Mouse (Mus musculus): Measurements from ENCODE around the gene Gm45140. TPM values are rescaled to one million over a fixed set of nuclear protein-coding genes. Genes with fewer than 3 reads are reported as not detected.

Gene Gm45140
- polyA plus RNA-seq, 1 experiment from 2014 or later: 1.4 TPM

DNA sequence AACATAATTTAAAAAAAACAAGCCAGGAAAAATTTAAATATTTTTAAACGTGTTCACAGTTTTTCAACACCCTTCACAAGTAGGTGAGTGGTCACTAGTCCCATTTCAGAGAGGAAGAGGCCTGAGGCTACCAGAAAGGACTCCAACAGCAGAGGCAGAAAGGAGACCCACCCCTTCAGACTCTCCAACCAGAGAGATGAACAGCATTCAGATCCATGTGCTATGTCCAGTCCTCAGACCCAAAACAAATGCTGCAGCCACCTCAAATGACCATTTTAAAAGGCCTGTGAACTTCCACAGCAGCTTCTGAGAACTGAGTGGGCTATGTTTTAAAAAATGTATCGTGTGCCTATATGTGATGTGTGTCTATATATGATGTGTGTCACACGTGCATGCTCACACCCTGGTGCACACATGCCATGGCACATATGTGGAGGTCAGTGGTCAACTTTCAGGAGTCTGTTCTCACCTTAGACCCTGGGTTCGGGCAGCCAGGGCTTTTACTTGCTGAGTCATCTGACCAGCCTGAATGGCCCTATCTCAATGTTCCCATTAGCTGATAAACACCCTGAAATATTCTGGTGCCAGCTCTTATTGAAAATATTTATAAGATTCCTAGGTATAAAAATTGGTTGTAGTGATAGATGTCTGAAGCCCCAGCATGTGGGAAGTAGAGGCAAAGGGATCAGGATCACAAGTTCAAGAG lies 27.7 kb downstream of the Gm45140 start:
- Histone ChIP-seq H3K9me3 (ENCODE audit: control insufficient read depth, low read length) (no peaks in the 10 kb centered on the region), H3K9ac (ENCODE audit: low read length) (no peak overlapping the region), H3K27me3 (ENCODE audit: control insufficient read depth, insufficient read depth, low read length) (no peaks in the 10 kb centered on the region), H3K4me2 (ENCODE audit: low read length) (no peak overlapping the region), H3K36me3 (ENCODE audit: control insufficient read depth, insufficient read depth, low read length) (0 out of 2 replicates have a peak, but pooled peaks cover 2% of the 10 kb centered on the region), H3K27ac (replicated peaks in 1 of 2; ENCODE audit: control insufficient read depth in 1 of 2, insufficient read depth in 1 of 2, low read depth in 2 of 2, low read length in 2 of 2) (no peak overlapping the region), H3K4me1 (ENCODE audit: control insufficient read depth in 2 of 2, insufficient read depth in 2 of 2, low read length in 2 of 2) (peaks cover 2 to 14% of the 10 kb centered on the region in 2 experiments; a peak in 3 of 4 replicates), H3K4me3 (ENCODE audit: control insufficient read depth in 1 of 2, insufficient read depth in 1 of 2, low read depth in 1 of 2, low read length in 2 of 2) (no peak overlapping the region)
- WGBS: 76% methylated on average over 4 of the region's 4 CpGs
- no peak for ATAC-seq (ENCODE audit: insufficient number of reproducible peaks, insufficient read depth, low FRiP score, low read depth)

DNA sequence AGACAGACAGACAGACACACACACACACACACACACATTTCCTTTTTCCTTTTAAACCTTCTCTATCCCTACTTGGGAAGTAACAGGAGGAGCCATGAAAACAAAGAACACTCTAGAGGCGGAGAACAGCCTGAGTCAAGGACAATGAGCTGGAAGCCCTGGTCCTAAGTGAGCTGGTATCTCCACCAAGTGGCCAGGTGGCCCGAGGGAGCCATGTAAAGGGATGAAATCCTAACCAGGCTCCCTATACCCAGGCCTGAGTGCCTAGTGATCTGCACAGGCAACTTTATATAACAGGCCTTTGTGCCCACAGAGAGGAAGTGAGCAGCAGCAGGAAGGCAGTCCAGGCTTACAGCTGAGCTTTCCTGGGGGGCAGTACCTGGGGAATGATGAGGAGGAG lies 28.7 kb downstream of the Gm45140 start:
- Histone ChIP-seq H3K4me2 (ENCODE audit: low read length) (no peak overlapping the region), H3K27me3 (ENCODE audit: control insufficient read depth, insufficient read depth, low read length) (no peaks in the 10 kb centered on the region), H3K36me3 (ENCODE audit: control insufficient read depth, insufficient read depth, low read length) (0 out of 2 replicates have a peak, but pooled peaks cover 2% of the 10 kb centered on the region), H3K9ac (ENCODE audit: low read length) (no peak overlapping the region), H3K9me3 (ENCODE audit: control insufficient read depth, low read length) (no peaks in the 10 kb centered on the region), H3K4me1 (ENCODE audit: control insufficient read depth in 2 of 2, insufficient read depth in 2 of 2, low read length in 2 of 2) (peaks cover 2 to 10% of the 10 kb centered on the region in 2 experiments; a peak in 3 of 4 replicates), H3K27ac (replicated peaks in 1 of 2; ENCODE audit: control insufficient read depth in 1 of 2, insufficient read depth in 1 of 2, low read depth in 2 of 2, low read length in 2 of 2) (no peak overlapping the region), H3K4me3 (ENCODE audit: control insufficient read depth in 1 of 2, insufficient read depth in 1 of 2, low read depth in 1 of 2, low read length in 2 of 2) (no peak overlapping the region)
- WGBS: 35% methylated on average over 2 of the region's 2 CpGs
- ATAC-seq (ENCODE audit: insufficient number of reproducible peaks, insufficient read depth, low FRiP score, low read depth): no peak

DNA sequence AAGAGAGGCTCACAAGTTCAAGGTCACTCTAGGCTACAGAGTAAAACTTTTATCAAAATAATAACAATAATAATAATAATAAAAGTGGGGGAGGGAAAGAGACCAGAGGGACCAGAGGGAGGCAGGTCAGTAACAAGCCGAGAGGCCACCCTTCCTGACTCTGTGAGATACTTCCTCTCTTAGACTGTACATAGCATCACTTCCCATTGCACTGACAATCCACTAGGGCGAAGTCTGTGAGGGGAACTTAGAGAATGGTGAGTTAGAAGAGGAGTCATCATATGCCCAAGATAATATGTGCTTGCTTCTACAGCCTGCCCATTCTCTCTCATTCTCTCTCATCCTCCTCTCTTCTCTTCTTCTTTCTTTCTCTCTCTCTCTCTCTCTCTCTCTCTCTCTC lies 29.6 kb downstream of the Gm45140 start:
- Histone ChIP-seq H3K4me3 (ENCODE audit: control insufficient read depth in 1 of 2, insufficient read depth in 1 of 2, low read depth in 1 of 2, low read length in 2 of 2) (no peak overlapping the region), H3K4me1 (ENCODE audit: control insufficient read depth in 2 of 2, insufficient read depth in 2 of 2, low read length in 2 of 2) (peaks cover 2 to 10% of the 10 kb centered on the region in 2 experiments; a peak in 3 of 4 replicates), H3K9me3 (ENCODE audit: control insufficient read depth, low read length) (no peaks in the 10 kb centered on the region), H3K27ac (replicated peaks in 1 of 2; ENCODE audit: control insufficient read depth in 1 of 2, insufficient read depth in 1 of 2, low read depth in 2 of 2, low read length in 2 of 2) (no peak overlapping the region), H3K4me2 (ENCODE audit: low read length) (no peak overlapping the region), H3K27me3 (ENCODE audit: control insufficient read depth, insufficient read depth, low read length) (no peaks in the 10 kb centered on the region), H3K9ac (ENCODE audit: low read length) (no peak overlapping the region), H3K36me3 (ENCODE audit: control insufficient read depth, insufficient read depth, low read length) (0 out of 2 replicates have a peak, but pooled peaks cover 2% of the 10 kb centered on the region)
- ATAC-seq (ENCODE audit: insufficient number of reproducible peaks, insufficient read depth, low FRiP score, low read depth): no peak
- WGBS: 52% methylated on average over 2 of the region's 2 CpGs

DNA sequence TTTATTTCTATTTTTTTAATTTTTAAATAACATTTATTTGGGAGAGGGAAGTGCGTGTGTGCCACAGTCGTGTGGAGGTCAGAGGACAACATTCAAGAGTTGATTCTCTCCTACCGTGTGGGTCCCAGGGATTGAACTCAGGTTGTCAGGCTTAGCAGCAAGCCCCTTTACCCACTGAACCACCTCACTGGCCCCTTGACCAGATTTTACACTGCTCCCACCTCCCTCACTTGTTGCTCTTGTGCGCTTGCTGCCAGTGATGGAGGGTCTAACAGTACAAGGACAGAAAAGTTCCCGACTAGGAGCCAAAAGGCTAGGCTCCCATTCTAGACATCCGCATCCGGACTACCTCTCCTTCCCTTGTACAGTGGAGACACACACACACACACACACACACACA lies 30.1 kb downstream of the Gm45140 start:
- Histone ChIP-seq H3K9me3 (ENCODE audit: control insufficient read depth, low read length) (no peaks in the 10 kb centered on the region), H3K36me3 (ENCODE audit: control insufficient read depth, insufficient read depth, low read length) (0 out of 2 replicates have a peak, but pooled peaks cover 2% of the 10 kb centered on the region), H3K27ac (replicated peaks in 1 of 2; ENCODE audit: control insufficient read depth in 1 of 2, insufficient read depth in 1 of 2, low read depth in 2 of 2, low read length in 2 of 2) (no peak overlapping the region), H3K4me1 (ENCODE audit: control insufficient read depth in 2 of 2, insufficient read depth in 2 of 2, low read length in 2 of 2) (peaks cover 2 to 8% of the 10 kb centered on the region in 2 experiments; a peak in 3 of 4 replicates), H3K9ac (ENCODE audit: low read length) (no peak overlapping the region), H3K27me3 (ENCODE audit: control insufficient read depth, insufficient read depth, low read length) (no peaks in the 10 kb centered on the region), H3K4me2 (ENCODE audit: low read length) (no peak overlapping the region), H3K4me3 (ENCODE audit: control insufficient read depth in 1 of 2, insufficient read depth in 1 of 2, low read depth in 1 of 2, low read length in 2 of 2) (no peak overlapping the region)
- ATAC-seq (ENCODE audit: insufficient number of reproducible peaks, insufficient read depth, low FRiP score, low read depth): no peak
- WGBS: 88% methylated on average over 7 of the region's 7 CpGs

DNA sequence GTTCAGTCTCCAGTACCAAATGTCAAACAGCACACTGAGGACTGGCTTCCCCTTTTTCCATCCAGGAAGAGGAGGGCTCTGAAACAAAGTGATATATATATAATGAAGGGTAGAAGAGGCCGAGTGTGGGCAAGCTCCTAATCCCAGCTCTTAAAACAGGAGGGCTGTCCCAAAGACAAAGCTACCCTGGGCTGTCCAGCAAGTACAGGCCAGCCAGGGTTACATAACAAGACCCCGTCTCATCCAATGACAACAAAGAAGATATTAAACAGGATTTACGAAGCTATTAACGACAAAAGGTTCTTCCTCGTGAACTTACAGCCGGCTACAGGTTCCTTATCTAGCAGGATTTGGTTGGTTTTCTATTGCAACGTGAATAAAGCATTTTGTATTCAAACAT lies 30.7 kb downstream of the Gm45140 start:
- WGBS: 79% methylated on average over 7 of the region's 7 CpGs
- H3K36me3 ChIP-seq (ENCODE audit: control insufficient read depth, insufficient read depth, low read length): 0 out of 2 replicates have a peak, but pooled peaks cover 2% of the 10 kb centered on the region
- H3K9ac ChIP-seq (ENCODE audit: low read length): no peak overlapping the region
- H3K4me2 ChIP-seq (ENCODE audit: low read length): no peak overlapping the region
- no peak overlapping the region for H3K4me3 ChIP-seq (ENCODE audit: control insufficient read depth in 1 of 2, insufficient read depth in 1 of 2, low read depth in 1 of 2, low read length in 2 of 2)
- H3K4me1 ChIP-seq (ENCODE audit: control insufficient read depth in 2 of 2, insufficient read depth in 2 of 2, low read length in 2 of 2): peaks cover 2 to 3% of the 10 kb centered on the region in 2 experiments; a peak in 2 of 4 replicates
- no peaks in the 10 kb centered on the region for H3K9me3 ChIP-seq (ENCODE audit: control insufficient read depth, low read length)
- no peak for ATAC-seq (ENCODE audit: insufficient number of reproducible peaks, insufficient read depth, low FRiP score, low read depth)
- no peak overlapping the region for H3K27ac ChIP-seq (replicated peaks in 1 of 2; ENCODE audit: control insufficient read depth in 1 of 2, insufficient read depth in 1 of 2, low read depth in 2 of 2, low read length in 2 of 2)
- H3K27me3 ChIP-seq (ENCODE audit: control insufficient read depth, insufficient read depth, low read length): no peaks in the 10 kb centered on the region

DNA sequence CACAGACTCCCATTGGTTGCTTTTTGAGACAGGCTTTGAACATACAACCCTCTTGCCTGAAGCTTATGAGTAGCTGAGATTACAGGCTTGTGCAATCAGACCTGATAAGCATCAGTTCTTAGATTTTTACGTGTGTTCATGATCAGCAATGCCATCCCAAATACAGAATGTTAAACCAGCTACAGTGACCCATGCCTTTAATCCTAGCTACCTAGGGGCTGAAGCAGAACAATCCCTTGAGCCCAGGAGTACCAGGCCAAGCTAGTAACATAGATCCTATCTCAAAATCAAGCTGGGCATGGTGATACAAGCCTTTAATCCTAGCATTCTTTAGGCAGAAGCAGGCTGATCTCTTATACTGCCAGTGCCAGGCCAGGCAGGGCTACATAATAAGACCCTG lies 31.6 kb downstream of the Gm45140 start:
- no peaks in the 10 kb centered on the region for H3K27me3 ChIP-seq (ENCODE audit: control insufficient read depth, insufficient read depth, low read length)
- 0 out of 2 replicates have a peak, but pooled peaks cover 2% of the 10 kb centered on the region for H3K36me3 ChIP-seq (ENCODE audit: control insufficient read depth, insufficient read depth, low read length)
- H3K27ac ChIP-seq (replicated peaks in 1 of 2; ENCODE audit: control insufficient read depth in 1 of 2, insufficient read depth in 1 of 2, low read depth in 2 of 2, low read length in 2 of 2): no peak overlapping the region
- ATAC-seq (ENCODE audit: insufficient number of reproducible peaks, insufficient read depth, low FRiP score, low read depth): no peak
- no peak overlapping the region for H3K4me2 ChIP-seq (ENCODE audit: low read length)
- peaks cover 0 to 2% of the 10 kb centered on the region in 2 experiments; a peak in 1 of 4 replicates for H3K4me1 ChIP-seq (ENCODE audit: control insufficient read depth in 2 of 2, insufficient read depth in 2 of 2, low read length in 2 of 2)
- H3K4me3 ChIP-seq (ENCODE audit: control insufficient read depth in 1 of 2, insufficient read depth in 1 of 2, low read depth in 1 of 2, low read length in 2 of 2): no peak overlapping the region
- WGBS: 78% methylated on average over 1 of the region's 1 CpGs
- no peak overlapping the region for H3K9ac ChIP-seq (ENCODE audit: low read length)
- H3K9me3 ChIP-seq (ENCODE audit: control insufficient read depth, low read length): no peaks in the 10 kb centered on the region

DNA sequence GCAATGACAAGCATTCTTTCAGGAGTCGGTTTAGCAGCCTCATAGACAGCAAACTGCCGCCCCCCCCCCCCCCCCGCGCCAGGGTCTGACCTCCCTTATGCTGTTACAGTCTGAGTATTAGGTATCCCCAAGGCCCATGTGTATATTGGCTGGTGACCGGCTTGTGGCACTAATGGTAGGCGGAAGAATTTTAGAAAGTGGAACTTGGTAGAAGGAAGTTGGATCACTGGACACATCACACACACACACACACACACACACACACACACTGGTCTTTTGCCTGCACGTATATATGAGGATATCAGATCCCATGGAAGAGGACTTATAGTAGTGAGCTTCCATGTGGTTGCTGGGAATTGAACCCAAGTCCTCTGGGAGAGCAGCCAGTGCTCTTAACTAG lies 33.1 kb downstream of the Gm45140 start:
- peaks cover 0 to 2% of the 10 kb centered on the region in 2 experiments; a peak in 1 of 4 replicates for H3K4me1 ChIP-seq (ENCODE audit: control insufficient read depth in 2 of 2, insufficient read depth in 2 of 2, low read length in 2 of 2)
- 77% methylated on average over 5 of the region's 7 CpGs for WGBS
- no peaks in the 10 kb centered on the region for H3K27me3 ChIP-seq (ENCODE audit: control insufficient read depth, insufficient read depth, low read length)
- H3K27ac ChIP-seq (replicated peaks in 1 of 2; ENCODE audit: control insufficient read depth in 1 of 2, insufficient read depth in 1 of 2, low read depth in 2 of 2, low read length in 2 of 2): no peak overlapping the region
- H3K4me2 ChIP-seq (ENCODE audit: low read length): no peak overlapping the region
- no peak for ATAC-seq (ENCODE audit: insufficient number of reproducible peaks, insufficient read depth, low FRiP score, low read depth)
- H3K4me3 ChIP-seq (ENCODE audit: control insufficient read depth in 1 of 2, insufficient read depth in 1 of 2, low read depth in 1 of 2, low read length in 2 of 2): no peak overlapping the region
- 0 out of 2 replicates have a peak, but pooled peaks cover 2% of the 10 kb centered on the region for H3K36me3 ChIP-seq (ENCODE audit: control insufficient read depth, insufficient read depth, low read length)
- no peak overlapping the region for H3K9ac ChIP-seq (ENCODE audit: low read length)
- no peaks in the 10 kb centered on the region for H3K9me3 ChIP-seq (ENCODE audit: control insufficient read depth, low read length)

Data from heart, embryonic 14.5 days (tissue).